Comparison of ENCODE assay signal across 19 mouse cellular contexts in the genomic region with DNA sequence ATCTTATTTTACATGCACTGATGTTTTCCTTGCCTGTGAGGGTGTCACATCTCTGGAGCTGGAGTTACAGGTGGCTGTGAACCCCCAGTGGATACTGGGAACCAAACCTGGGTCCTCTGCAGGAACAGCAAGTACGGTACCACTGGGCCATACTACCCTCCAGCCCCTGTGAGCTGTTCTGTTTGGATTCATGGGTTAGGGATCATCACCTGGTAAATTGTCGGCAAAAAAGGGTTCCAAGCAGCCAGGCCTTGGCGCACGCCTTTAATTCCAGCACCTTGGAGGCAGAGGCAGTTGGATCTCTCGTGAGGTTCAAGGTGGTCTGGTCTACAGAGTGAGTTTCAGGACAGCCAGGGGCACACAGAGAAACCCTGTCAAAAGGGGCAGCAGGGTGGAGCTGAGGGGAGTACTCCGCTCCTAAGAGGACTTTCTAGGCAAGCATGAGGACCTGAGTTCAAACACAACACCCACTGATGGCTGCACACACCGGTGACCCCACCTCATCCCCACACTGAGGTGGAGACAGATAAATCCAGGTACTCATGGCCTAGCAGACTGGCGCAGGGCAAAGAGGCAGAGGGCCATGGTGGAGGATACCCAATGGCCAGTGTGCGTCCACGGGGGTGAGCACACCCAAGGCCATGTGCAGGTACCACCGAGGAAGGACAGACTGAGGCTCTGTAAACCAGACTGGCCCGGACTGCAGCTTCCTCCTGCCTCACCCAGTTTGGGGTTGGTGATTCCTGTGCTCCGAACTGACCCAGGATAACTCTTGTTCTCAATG. TPM values are rescaled to one million over a fixed set of nuclear protein-coding genes. Genes with fewer than 3 reads are reported as not detected.
DNase-seq lines count a peak whose midpoint lies in the region; ATAC-seq and TF ChIP-seq lines count a peak whose summit lies in the region.
"Had no signal": no experiment of that assay in that cellular context is flagged by ENCODE, and none has a peak within 500 bp of the region (broad histone marks: within the 10 kb centered on the region; RNA-seq: fewer than 3 reads in every experiment).

No protein-coding gene starts in this region.

- no peaks in the 10 kb centered on the region for H3K27me3 ChIP-seq in heart, embryonic 13.5 days (replicated peaks)
- 0 out of 2 replicates have a peak, but pooled peaks cover 3% of the 10 kb centered on the region for H3K27me3 ChIP-seq in neural tube, embryonic 13.5 days
- H3K27me3 ChIP-seq in liver, embryonic 13.5 days, result no peaks in the 10 kb centered on the region
- no peaks in the 10 kb centered on the region for H3K27me3 ChIP-seq in stomach, postnatal 0 days (ENCODE audit: control insufficient read depth, insufficient read depth, low read length)
- H3K27me3 ChIP-seq: midbrain, embryonic 12.5 days had no signal

- ATAC-seq in heart, embryonic 13.5 days (ENCODE audit: extremely low read depth, insufficient number of reproducible peaks, low FRiP score, low TSS enrichment), result no peak
- no peak for ATAC-seq in neural tube, embryonic 13.5 days (ENCODE audit: low read depth)
- ATAC-seq in liver, embryonic 13.5 days (ENCODE audit: low read depth), result no peak
- ATAC-seq in stomach, postnatal 0 days (ENCODE audit: low FRiP score, low TSS enrichment), result no peak

- H3K27ac ChIP-seq in heart, embryonic 13.5 days (replicated peaks), result no peak overlapping the region
- no peak overlapping the region for H3K27ac ChIP-seq in neural tube, embryonic 13.5 days (replicated peaks)
- H3K27ac ChIP-seq in liver, embryonic 13.5 days, result peak overlapping the region; percentile 93
- peak overlapping the region; percentile 65; the same call in 1 of the 2 replicates for H3K27ac ChIP-seq in stomach, postnatal 0 days (replicated peaks)
- H3K27ac ChIP-seq: midbrain, embryonic 12.5 days had no signal

- no peaks in the 10 kb centered on the region for H3K36me3 ChIP-seq in heart, embryonic 13.5 days
- no peaks in the 10 kb centered on the region for H3K36me3 ChIP-seq in neural tube, embryonic 13.5 days
- H3K36me3 ChIP-seq in liver, embryonic 13.5 days, result peaks cover 6% of the 10 kb centered on the region; the same call in 1 of the 2 replicates
- no peaks in the 10 kb centered on the region for H3K36me3 ChIP-seq in stomach, postnatal 0 days (ENCODE audit: control insufficient read depth, insufficient read depth, low read length)
- H3K36me3 ChIP-seq: midbrain, embryonic 12.5 days had no signal

- no peak overlapping the region for H3K4me3 ChIP-seq in heart, embryonic 13.5 days
- H3K4me3 ChIP-seq in neural tube, embryonic 13.5 days, result no peak overlapping the region
- H3K4me3 ChIP-seq in liver, embryonic 13.5 days (replicated peaks), result no peak overlapping the region
- no peak overlapping the region for H3K4me3 ChIP-seq in stomach, postnatal 0 days (ENCODE audit: low read depth, low read length)
- H3K4me3 ChIP-seq: midbrain, embryonic 12.5 days had no signal

- no peak for TF ChIP-seq CTCF in stomach, postnatal 0 days (IDR thresholded peaks at IDR 0.05; ENCODE audit: low read depth)

- peaks cover 42% of the 10 kb centered on the region for H3K4me1 ChIP-seq in heart, embryonic 13.5 days
- H3K4me1 ChIP-seq in neural tube, embryonic 13.5 days (replicated peaks), result peaks cover 29% of the 10 kb centered on the region
- peaks cover 64% of the 10 kb centered on the region for H3K4me1 ChIP-seq in liver, embryonic 13.5 days (replicated peaks)
- peaks cover 2% of the 10 kb centered on the region; the same call in 1 of the 2 replicates for H3K4me1 ChIP-seq in stomach, postnatal 0 days (replicated peaks; ENCODE audit: control insufficient read depth, insufficient read depth)

- no peaks in the 10 kb centered on the region for H3K9me3 ChIP-seq in heart, embryonic 13.5 days
- no peaks in the 10 kb centered on the region for H3K9me3 ChIP-seq in neural tube, embryonic 13.5 days
- no peaks in the 10 kb centered on the region for H3K9me3 ChIP-seq in liver, embryonic 13.5 days (replicated peaks)
- H3K9me3 ChIP-seq in stomach, postnatal 0 days (ENCODE audit: control insufficient read depth, low read length), result no peaks in the 10 kb centered on the region
- H3K9me3 ChIP-seq: midbrain, embryonic 12.5 days had no signal

- no peak for TF ChIP-seq EP300 in stomach, postnatal 0 days (optimal IDR thresholded peaks at IDR 0.05)

- H3K4me2 ChIP-seq in heart, embryonic 13.5 days, result no peak overlapping the region
- H3K4me2 ChIP-seq in neural tube, embryonic 13.5 days, result no peak overlapping the region
- H3K4me2 ChIP-seq in liver, embryonic 13.5 days, result peak overlapping the region; percentile 97
- H3K4me2 ChIP-seq in stomach, postnatal 0 days (replicated peaks; ENCODE audit: low read depth), result no peak overlapping the region
- H3K4me2 ChIP-seq: heart, embryonic 11.5 days; midbrain, embryonic 12.5 days had no signal

- no peak for DNase-seq in heart, postnatal 36 days
- DNase-seq in neural tube, embryonic 10.5 days (ENCODE audit: extremely low spot score, low spot score), result no peak
- no peak for DNase-seq in liver, embryonic 13.5 days
- DNase-seq in stomach, postnatal 0 days (ENCODE audit: low spot score), result no peak
- DNase-seq in right cerebral cortex, postnatal 36 days (ENCODE audit: low spot score in 2 of 2), result no peak
- no peak for DNase-seq in left cerebral cortex, postnatal 14 days (ENCODE audit: low spot score in 2 of 2)
- DNase-seq: cerebellum, adult 2 months; embryo, embryonic 11 days; gastrocnemius, postnatal 36 days; kidney, adult 18-20 months; kidney, postnatal 36 days; left cerebral cortex, postnatal 4 days; lung, postnatal 14 days; right cerebral cortex, postnatal 14 days; thymus, postnatal 14 days had no signal

- peak overlapping the region; percentile 71 for H3K9ac ChIP-seq in heart, embryonic 13.5 days
- peak overlapping the region; percentile 49; the same call in 1 of the 2 replicates for H3K9ac ChIP-seq in neural tube, embryonic 13.5 days
- H3K9ac ChIP-seq in liver, embryonic 13.5 days, result peak overlapping the region; percentile 62
- no peak overlapping the region for H3K9ac ChIP-seq in stomach, postnatal 0 days (ENCODE audit: low read length)
- H3K9ac ChIP-seq: midbrain, embryonic 12.5 days had no signal

- intact Hi-C loops in heart, postnatal 36 days (cut with DNase I), result loop anchor here (10.0 kb wide), 1 partner anchor 162 kb away; the partner anchor contains the start of genes Dohh, Gm48551 and Gm48552
- intact Hi-C loops in left cerebral cortex, postnatal 14 days (cut with DNase I), result no loop called here

- 92% methylated on average over 13 of the region's 13 CpGs for WGBS in heart, embryonic 13.5 days
- WGBS in neural tube, embryonic 13.5 days, result 91% methylated on average over 13 of the region's 13 CpGs
- 81% methylated on average over 13 of the region's 13 CpGs for WGBS in liver, embryonic 13.5 days (ENCODE audit: insufficient replicate concordance)
- WGBS in stomach, postnatal 0 days, result 83% methylated on average over 13 of the region's 13 CpGs

RNA-seq across cellular contexts. Expression of gene Gna11, which starts 2.0 kb away (rescaled TPM):
- polyA plus RNA-seq in heart, embryonic 13.5 days (2015; fragmentation: Nextera tagmentation; extraction: Ambion mirVana), result 59.0 and 62.7 TPM in 2 replicates
- 10 to 100 TPM; 50.7 to 51.7 TPM for total RNA-seq in heart, postnatal 36 days (2021)
- polyA plus RNA-seq in neural tube, embryonic 13.5 days (2015; fragmentation: Nextera tagmentation; extraction: Ambion mirVana), result 78.8 and 81.6 TPM in 2 replicates
- polyA plus RNA-seq in liver, embryonic 13.5 days (2015; fragmentation: Nextera tagmentation; extraction: Ambion mirVana), result 20.0 and 21.4 TPM in 2 replicates
- 62.5 and 70.7 TPM in 2 replicates for polyA plus RNA-seq in stomach, postnatal 0 days (2015; fragmentation: Nextera tagmentation; extraction: Ambion mirVana)
- total RNA-seq in left cerebral cortex, postnatal 14 days (2021), result 100 to 1,000 TPM; 102 to 109 TPM

RNA-seq across cellular contexts. Expression of gene Aes, which starts 12.3 kb away (rescaled TPM):
- 629 and 649 TPM in 2 replicates for polyA plus RNA-seq in heart, embryonic 13.5 days (2015; fragmentation: Nextera tagmentation; extraction: Ambion mirVana)
- total RNA-seq in heart, postnatal 36 days (2021), result 1,000 to 10,000 TPM in 1 of 2 experiments, 100 to 1,000 TPM in 1; 977 to 1,076 TPM
- 572 and 635 TPM in 2 replicates for polyA plus RNA-seq in neural tube, embryonic 13.5 days (2015; fragmentation: Nextera tagmentation; extraction: Ambion mirVana)
- 201 and 215 TPM in 2 replicates for polyA plus RNA-seq in liver, embryonic 13.5 days (2015; fragmentation: Nextera tagmentation; extraction: Ambion mirVana)
- polyA plus RNA-seq in stomach, postnatal 0 days (2015; fragmentation: Nextera tagmentation; extraction: Ambion mirVana), result 429 and 495 TPM in 2 replicates
- total RNA-seq in left cerebral cortex, postnatal 14 days (2021), result 100 to 1,000 TPM; 573 to 615 TPM

RNA-seq across cellular contexts. Expression of gene Gna15, which starts 23.0 kb away (rescaled TPM):
- 1.5 and 2.0 TPM in 2 replicates for polyA plus RNA-seq in heart, embryonic 13.5 days (2015; fragmentation: Nextera tagmentation; extraction: Ambion mirVana)
- under 1 TPM; 0.73 to 0.78 TPM for total RNA-seq in heart, postnatal 36 days (2021)
- polyA plus RNA-seq in neural tube, embryonic 13.5 days (2015; fragmentation: Nextera tagmentation; extraction: Ambion mirVana), result 1.3 and 1.9 TPM in 2 replicates
- 7.2 and 7.5 TPM in 2 replicates for polyA plus RNA-seq in liver, embryonic 13.5 days (2015; fragmentation: Nextera tagmentation; extraction: Ambion mirVana)
- polyA plus RNA-seq in stomach, postnatal 0 days (2015; fragmentation: Nextera tagmentation; extraction: Ambion mirVana), result 9.8 and 10.1 TPM in 2 replicates
- 1 to 10 TPM; 2.2 to 3.2 TPM for total RNA-seq in left cerebral cortex, postnatal 14 days (2021)

RNA-seq across cellular contexts. Expression of gene Tle2, which starts 27.4 kb away (rescaled TPM):
- polyA plus RNA-seq in heart, embryonic 13.5 days (2015; fragmentation: Nextera tagmentation; extraction: Ambion mirVana), result 23.4 and 26.4 TPM in 2 replicates
- 10 to 100 TPM in 1 of 2 experiments, 1 to 10 TPM in 1; 7.5 to 11.5 TPM for total RNA-seq in heart, postnatal 36 days (2021)
- 31.1 and 32.9 TPM in 2 replicates for polyA plus RNA-seq in neural tube, embryonic 13.5 days (2015; fragmentation: Nextera tagmentation; extraction: Ambion mirVana)
- 2.3 and 2.7 TPM in 2 replicates for polyA plus RNA-seq in liver, embryonic 13.5 days (2015; fragmentation: Nextera tagmentation; extraction: Ambion mirVana)
- 4.8 and 6.9 TPM in 2 replicates for polyA plus RNA-seq in stomach, postnatal 0 days (2015; fragmentation: Nextera tagmentation; extraction: Ambion mirVana)
- 10 to 100 TPM; 14.1 to 15.9 TPM for total RNA-seq in left cerebral cortex, postnatal 14 days (2021)

RNA-seq across cellular contexts. Expression of gene S1pr4, which starts 47.0 kb away (rescaled TPM):
- 0.53 and 0.62 TPM in 2 replicates for polyA plus RNA-seq in heart, embryonic 13.5 days (2015; fragmentation: Nextera tagmentation; extraction: Ambion mirVana)
- 1 to 10 TPM in 1 of 2 experiments, under 1 TPM in 1; 0.61 to 1.3 TPM for total RNA-seq in heart, postnatal 36 days (2021)
- 0.36 and 0.64 TPM in 2 replicates for polyA plus RNA-seq in neural tube, embryonic 13.5 days (2015; fragmentation: Nextera tagmentation; extraction: Ambion mirVana)
- 2.3 and 2.4 TPM in 2 replicates for polyA plus RNA-seq in liver, embryonic 13.5 days (2015; fragmentation: Nextera tagmentation; extraction: Ambion mirVana)
- polyA plus RNA-seq in stomach, postnatal 0 days (2015; fragmentation: Nextera tagmentation; extraction: Ambion mirVana), result 1.0 and 1.5 TPM in 2 replicates
- under 1 TPM; 0.33 to 0.44 TPM for total RNA-seq in left cerebral cortex, postnatal 14 days (2021)

Comparison
In these comparisons a context has a peak if more than half of its experiments do, and no peak if none do; other contexts are left out.
1. H3K27ac ChIP-seq: peak in liver, embryonic 13.5 days (single experiment) and stomach, postnatal 0 days (single experiment); none in heart, embryonic 13.5 days (single experiment) and neural tube, embryonic 13.5 days (single experiment).